Mouse (Mus musculus) hindbrain, embryonic 14.5 days (tissue): ENCODE data around the gene Map10. TPM values are rescaled to one million over a fixed set of nuclear protein-coding genes. Genes with fewer than 3 reads are reported as not detected.

Experiments
- ATAC-seq: fragments of 200-750 bp; cut with Nextera tagmentation; 2 replicates; pipeline ENCODE4 v1.8.0; 2017; ENCODE audit warnings: moderate number of reproducible peaks, mild to moderate bottlenecking, moderate TSS enrichment, moderate library complexity; ENCODE audit not compliant: low FRiP score
- DNase-seq: peaks from one replicate; pipeline ENCODE4 v3.0.0-alpha.2; 2015; ENCODE audit warnings: low spot score
- H3K27ac ChIP-seq: fragments of 300-500 bp; sonication (generic); 2 replicates; pipeline ENCODE4 v1.5.1; 2014; ENCODE audit warnings: mild to moderate bottlenecking, moderate library complexity
- H3K27me3 ChIP-seq: fragments of 300-500 bp; sonication (generic); 2 replicates; pipeline ENCODE4 v1.6.1; 2014; ENCODE audit warnings: mild to moderate bottlenecking, low read length, mixed read lengths; ENCODE audit not compliant: control insufficient read depth, insufficient read depth
- H3K36me3 ChIP-seq: fragments of 300-500 bp; sonication (generic); replicated peaks from 2 replicates; pipeline ENCODE4 v1.6.1; 2014; ENCODE audit not compliant: control insufficient read depth, insufficient read depth
- H3K4me1 ChIP-seq: fragments of 300-500 bp; sonication (generic); replicated peaks from 2 replicates; pipeline ENCODE4 v1.6.1; 2014; ENCODE audit warnings: antibody characterized with exemption, low read length, mixed read lengths; ENCODE audit not compliant: control insufficient read depth, insufficient read depth
- H3K4me2 ChIP-seq: fragments of 300-500 bp; sonication (generic); replicated peaks from 2 replicates; pipeline ENCODE4 v1.6.1; 2014; ENCODE audit warnings: mild to moderate bottlenecking, moderate library complexity
- H3K4me3 ChIP-seq: fragments of 300-500 bp; sonication (generic); replicated peaks from 2 replicates; pipeline ENCODE4 v1.5.1; 2014; ENCODE audit warnings: mild to moderate bottlenecking, low read length
- H3K9ac ChIP-seq: fragments of 300-500 bp; sonication (generic); 2 replicates; pipeline ENCODE4 v1.6.1; 2014
- H3K9me3 ChIP-seq: fragments of 300-500 bp; sonication (generic); 2 replicates; pipeline ENCODE4 v1.6.1; 2016; ENCODE audit warnings: low read length; ENCODE audit not compliant: control insufficient read depth
- WGBS: fragments of 180-500 bp; shearing (Covaris S2); extraction: QIAGEN DNeasy Blood & Tissue Kit; methylation state at CpG from one replicate; pipeline ENCODE4 v1.1.7; 2014; 5-methylcytosine and 5-hydroxymethylcytosine counted together
- polyA plus RNA-seq: library from polyadenylated mRNA; unstranded; fragments of >200 nt; fragmentation: Nextera tagmentation; extraction: Ambion mirVana; gene quantifications from 2 replicates; pipeline ENCODE4 v1.2.1, GENCODE M21; 2014

Map10 gene
- polyA plus RNA-seq, 1 experiment from 2014 or later: 10.2 TPM

DNA sequence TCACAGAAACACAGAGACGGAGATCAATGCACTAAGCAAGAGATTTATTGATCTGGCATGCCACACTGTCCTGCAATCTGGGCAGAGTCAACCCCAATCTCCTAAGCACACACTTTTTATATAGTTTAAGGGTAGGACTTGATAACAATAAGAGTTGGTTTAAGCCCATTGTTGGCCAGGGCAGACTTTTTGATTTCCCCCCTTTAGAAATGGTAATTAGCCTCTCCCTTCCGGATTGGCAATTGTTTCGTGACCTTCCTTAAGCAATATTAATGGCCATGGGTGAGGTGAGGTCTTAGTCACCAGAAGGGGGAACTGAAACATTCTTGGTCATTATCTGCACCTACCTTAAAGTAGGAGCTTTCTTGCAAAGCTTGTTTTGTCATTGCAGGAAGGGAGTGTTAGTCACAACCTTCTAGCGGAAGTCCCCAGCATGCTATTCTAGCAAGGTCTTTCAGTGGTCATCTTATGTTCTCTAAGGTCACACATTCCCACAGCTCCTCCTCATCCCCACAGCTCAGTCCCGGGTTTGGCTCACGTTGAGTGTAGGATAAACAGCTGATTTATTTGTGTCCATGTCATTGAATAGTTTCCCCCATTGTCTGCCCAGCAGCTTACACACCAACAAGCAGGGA lies 29.9 kb downstream of the Map10 start:
- Histone ChIP-seq H3K36me3 (no peaks in the 10 kb centered on the region), H3K4me3 (no peak overlapping the region), H3K27me3 (no peaks in the 10 kb centered on the region), H3K4me1 (0 out of 2 replicates have a peak, but pooled peaks cover 4% of the 10 kb centered on the region), H3K9me3 (0 out of 2 replicates have a peak, but pooled peaks cover 7% of the 10 kb centered on the region), H3K4me2 (no peak overlapping the region), H3K9ac (no peak overlapping the region), H3K27ac (no peak overlapping the region)
- no peak for DNase-seq
- ATAC-seq: no peak
- WGBS: 61% methylated on average over 6 of the region's 6 CpGs

DNA sequence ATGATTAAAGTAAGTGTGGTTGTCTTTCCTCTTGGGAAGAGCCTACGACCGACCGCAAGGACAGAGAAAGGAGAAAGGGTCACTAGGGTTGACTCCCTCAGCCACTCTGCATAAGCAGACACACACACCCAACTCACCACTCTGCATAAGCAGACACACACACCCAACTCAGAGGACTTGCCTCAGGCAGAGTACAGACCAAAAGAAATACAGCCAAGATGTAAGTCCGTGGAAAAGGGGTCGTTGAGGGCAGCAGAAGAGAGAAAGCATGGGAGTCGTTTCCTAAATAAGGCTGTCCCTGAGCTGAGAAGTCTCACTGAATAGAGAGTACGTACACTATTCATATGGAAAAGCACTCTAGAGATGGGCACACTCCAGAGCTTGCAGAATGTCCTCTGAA lies 30.8 kb downstream of the Map10 start:
- H3K9ac ChIP-seq: no peak overlapping the region
- 0 out of 2 replicates have a peak, but pooled peaks cover 7% of the 10 kb centered on the region for H3K9me3 ChIP-seq
- H3K4me3 ChIP-seq: no peak overlapping the region
- H3K27ac ChIP-seq: no peak overlapping the region
- no peaks in the 10 kb centered on the region for H3K36me3 ChIP-seq
- 0 out of 2 replicates have a peak, but pooled peaks cover 4% of the 10 kb centered on the region for H3K4me1 ChIP-seq
- H3K4me2 ChIP-seq: no peak overlapping the region
- DNase-seq: no peak
- H3K27me3 ChIP-seq: no peaks in the 10 kb centered on the region
- WGBS: 71% methylated on average over 7 of the region's 7 CpGs
- no peak for ATAC-seq

DNA sequence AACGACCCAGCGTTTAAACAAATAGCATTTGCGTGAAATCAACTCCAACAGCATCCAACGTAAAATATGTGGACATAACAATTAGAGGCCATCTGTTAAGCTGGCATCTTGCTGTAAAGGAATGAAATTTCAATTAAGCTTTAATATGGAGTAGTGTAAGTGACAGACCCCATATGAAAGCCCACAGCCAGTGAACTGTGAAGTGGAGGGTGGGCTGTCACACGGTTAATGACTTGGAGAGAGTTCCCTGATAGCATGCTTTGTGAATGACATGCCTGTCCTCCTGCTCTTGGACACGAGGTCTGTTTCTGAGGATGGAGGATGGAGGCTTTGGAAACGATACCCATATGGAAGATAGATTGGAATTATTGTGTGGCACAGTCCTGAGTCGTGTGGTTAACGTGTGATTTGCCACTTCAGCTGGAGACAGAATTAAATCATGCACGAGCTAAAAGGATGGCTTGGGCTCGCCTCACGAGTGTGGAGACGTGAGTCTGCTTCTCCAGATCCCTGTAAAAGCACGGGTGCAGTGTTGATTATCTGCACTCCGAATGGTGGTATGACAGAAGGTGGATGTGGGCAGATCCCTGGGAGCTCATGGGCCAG lies 33.4 kb downstream of the Map10 start:
- DNase-seq: peak; percentile 35
- no peak overlapping the region for H3K9ac ChIP-seq
- peak; percentile 55; the same call in 1 of the 2 replicates for ATAC-seq
- H3K27me3 ChIP-seq: no peaks in the 10 kb centered on the region
- H3K4me2 ChIP-seq: no peak overlapping the region
- WGBS: 40% methylated on average over 15 of the region's 15 CpGs
- H3K4me1 ChIP-seq: 0 out of 2 replicates have a peak, but pooled peaks cover 4% of the 10 kb centered on the region
- H3K36me3 ChIP-seq: no peaks in the 10 kb centered on the region
- no peak overlapping the region; the same call in 1 of the 2 replicates for H3K27ac ChIP-seq
- 0 out of 2 replicates have a peak, but pooled peaks cover 7% of the 10 kb centered on the region for H3K9me3 ChIP-seq
- H3K4me3 ChIP-seq: no peak overlapping the region

DNA sequence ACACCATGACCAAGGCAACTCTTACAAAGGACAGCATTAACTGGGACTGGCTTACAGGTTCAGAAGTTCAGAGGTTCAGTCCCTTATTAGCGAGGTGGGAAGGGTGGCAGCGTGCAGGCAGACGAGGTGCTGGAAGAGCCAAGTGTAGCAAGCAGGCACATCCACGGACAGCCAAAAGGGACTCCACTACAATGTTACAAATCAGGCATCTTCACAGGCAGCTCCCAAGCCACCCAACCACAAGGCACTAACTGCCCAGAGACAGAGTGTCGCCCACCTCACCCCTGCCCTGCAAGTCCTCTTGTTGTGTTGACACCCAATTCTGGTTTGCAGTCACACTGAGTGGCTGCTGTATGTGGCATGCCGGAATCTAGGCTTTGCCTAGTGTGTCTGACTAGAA lies 34.8 kb downstream of the Map10 start:
- Histone ChIP-seq H3K4me1 (0 out of 2 replicates have a peak, but pooled peaks cover 4% of the 10 kb centered on the region), H3K9me3 (no peaks in the 10 kb centered on the region), H3K4me2 (no peak overlapping the region), H3K27ac (no peak overlapping the region), H3K36me3 (no peaks in the 10 kb centered on the region), H3K4me3 (no peak overlapping the region), H3K27me3 (no peaks in the 10 kb centered on the region), H3K9ac (no peak overlapping the region)
- no peak for DNase-seq
- ATAC-seq: no peak
- WGBS: 90% methylated on average over 6 of the region's 6 CpGs

DNA sequence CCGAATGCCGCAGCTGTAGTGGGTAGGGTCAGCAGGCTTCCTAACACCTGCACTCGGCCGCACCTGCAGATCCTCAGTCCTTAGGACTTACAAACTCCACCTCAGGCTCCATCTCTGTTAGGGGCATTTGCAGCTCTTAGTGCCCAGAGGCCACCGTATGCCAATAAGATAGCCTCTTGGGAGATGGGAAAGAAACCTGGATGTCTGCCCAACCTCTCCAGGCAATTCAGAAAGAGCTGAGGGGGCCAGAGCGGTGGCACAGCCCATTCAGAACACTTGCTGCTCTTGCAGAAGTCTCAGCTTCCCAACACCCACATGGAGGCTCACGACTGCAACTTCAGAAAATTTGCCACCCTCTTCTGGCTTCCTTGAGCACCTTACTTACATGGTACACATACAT lies 36.2 kb downstream of the Map10 start:
- DNase-seq: no peak
- WGBS: 79% methylated on average over 7 of the region's 7 CpGs
- H3K4me3 ChIP-seq: no peak overlapping the region
- no peaks in the 10 kb centered on the region for H3K9me3 ChIP-seq
- H3K4me1 ChIP-seq: 0 out of 2 replicates have a peak, but pooled peaks cover 4% of the 10 kb centered on the region
- H3K36me3 ChIP-seq: no peaks in the 10 kb centered on the region
- no peak overlapping the region for H3K9ac ChIP-seq
- ATAC-seq: no peak
- H3K4me2 ChIP-seq: no peak overlapping the region
- H3K27me3 ChIP-seq: no peaks in the 10 kb centered on the region
- no peak overlapping the region for H3K27ac ChIP-seq

DNA sequence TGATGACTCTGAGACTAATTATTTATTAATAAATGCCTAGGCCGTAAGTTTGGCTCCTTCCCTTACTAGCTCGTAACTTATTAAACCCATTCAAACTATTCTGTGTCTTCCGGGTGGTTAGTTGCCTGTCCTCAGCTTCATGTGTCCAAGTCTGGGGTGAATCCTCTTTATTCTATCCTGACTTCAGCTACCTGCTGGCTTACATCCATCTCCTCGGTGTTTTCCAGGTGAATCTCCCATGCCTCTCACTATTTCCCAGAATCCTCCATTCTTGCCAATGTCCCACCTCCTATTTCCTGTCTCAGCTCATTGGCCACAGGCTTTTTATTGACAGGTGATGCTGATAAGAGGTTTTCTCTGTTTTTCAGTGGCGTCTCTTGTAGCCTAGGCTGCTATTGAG lies 39.6 kb downstream of the Map10 start:
- no peaks in the 10 kb centered on the region for H3K36me3 ChIP-seq
- no peaks in the 10 kb centered on the region; the same call in 1 of the 2 replicates for H3K9me3 ChIP-seq
- H3K27ac ChIP-seq: no peak overlapping the region
- ATAC-seq: no peak
- no peak overlapping the region for H3K4me2 ChIP-seq
- no peaks in the 10 kb centered on the region for H3K27me3 ChIP-seq
- no peak for DNase-seq
- no peak overlapping the region for H3K4me3 ChIP-seq
- no peak overlapping the region for H3K9ac ChIP-seq
- 84% methylated on average over 5 of the region's 5 CpGs for WGBS
- no peaks in the 10 kb centered on the region for H3K4me1 ChIP-seq

DNA sequence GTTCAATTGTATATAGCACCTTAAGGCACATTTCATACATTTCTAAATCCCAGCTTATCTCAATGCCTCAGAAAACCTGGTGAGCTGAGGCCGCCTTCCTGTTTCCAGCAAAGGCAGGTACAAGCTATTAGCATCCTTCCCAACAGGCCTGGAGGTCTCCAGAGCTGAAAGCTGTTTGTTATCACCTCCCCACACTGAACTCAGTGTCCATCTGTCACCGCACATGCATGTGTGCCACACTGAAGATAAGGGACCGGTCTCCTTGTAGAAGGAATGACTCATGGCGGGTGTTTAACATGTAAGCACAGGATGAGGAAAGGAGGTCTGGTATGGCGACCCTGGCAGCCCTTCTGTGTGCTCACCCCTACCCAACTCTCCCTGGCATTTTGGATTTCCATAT lies 41.9 kb downstream of the Map10 start:
- H3K27ac ChIP-seq: no peak overlapping the region
- no peak for ATAC-seq
- no peak overlapping the region for H3K4me3 ChIP-seq
- H3K4me2 ChIP-seq: no peak overlapping the region
- H3K9ac ChIP-seq: no peak overlapping the region
- no peaks in the 10 kb centered on the region for H3K36me3 ChIP-seq
- H3K9me3 ChIP-seq: no peaks in the 10 kb centered on the region; the same call in 1 of the 2 replicates
- 88% methylated on average over 5 of the region's 5 CpGs for WGBS
- DNase-seq: no peak
- no peaks in the 10 kb centered on the region for H3K27me3 ChIP-seq
- peaks cover 6% of the 10 kb centered on the region; the same call in 1 of the 2 replicates for H3K4me1 ChIP-seq

DNA sequence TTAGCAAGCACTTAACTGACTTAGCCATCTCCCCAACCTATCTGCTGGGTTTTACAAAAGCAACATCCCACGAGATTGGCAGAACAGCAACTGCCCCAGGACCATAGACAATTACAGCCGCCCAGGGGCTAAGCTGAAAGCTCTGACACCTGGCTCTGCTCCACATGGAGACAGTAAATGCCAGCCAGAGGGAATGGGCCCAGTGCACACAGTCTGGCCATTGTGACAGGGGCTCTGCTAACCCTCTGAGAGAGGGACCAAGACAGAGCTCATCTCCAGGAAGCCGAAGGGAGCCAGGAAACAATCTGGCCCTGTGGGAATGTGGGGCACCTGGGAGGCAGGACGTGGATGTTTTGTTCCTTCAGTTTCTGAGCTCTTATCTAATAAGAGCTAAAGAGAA lies 46.6 kb downstream of the Map10 start:
- Histone ChIP-seq H3K9me3 (no peaks in the 10 kb centered on the region; the same call in 1 of the 2 replicates), H3K36me3 (no peaks in the 10 kb centered on the region), H3K4me3 (no peak overlapping the region), H3K4me1 (peaks cover 11% of the 10 kb centered on the region; the same call in 1 of the 2 replicates), H3K27ac (no peak overlapping the region), H3K9ac (no peak overlapping the region), H3K4me2 (no peak overlapping the region), H3K27me3 (no peaks in the 10 kb centered on the region)
- 33% methylated on average over 4 of the region's 4 CpGs for WGBS
- ATAC-seq: peak; percentile 60; the same call in 1 of the 2 replicates
- no peak for DNase-seq

DNA sequence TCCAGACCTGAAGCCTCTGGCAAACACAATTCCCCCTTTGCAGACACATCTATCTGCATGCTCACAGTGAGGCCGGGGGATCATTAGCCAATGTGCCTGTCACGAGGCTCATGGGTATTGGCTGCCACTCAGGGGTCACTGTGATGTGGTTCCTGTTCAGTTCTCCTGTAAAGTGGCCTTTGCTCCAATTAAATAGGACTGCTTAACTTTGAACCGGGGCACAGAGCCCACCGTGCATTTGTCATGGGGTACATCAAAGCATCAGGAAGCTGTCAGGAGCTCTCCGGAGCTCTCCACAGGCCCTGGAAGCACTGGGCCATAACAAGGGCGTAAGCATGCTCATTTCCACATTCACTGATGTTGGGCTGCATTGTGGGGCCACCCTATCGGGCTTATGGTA lies 47.0 kb downstream of the Map10 start:
- Histone ChIP-seq H3K4me2 (no peak overlapping the region), H3K9ac (no peak overlapping the region), H3K27ac (no peak overlapping the region; the same call in 1 of the 2 replicates), H3K36me3 (no peaks in the 10 kb centered on the region), H3K27me3 (no peaks in the 10 kb centered on the region), H3K9me3 (no peaks in the 10 kb centered on the region; the same call in 1 of the 2 replicates), H3K4me3 (no peak overlapping the region), H3K4me1 (peaks cover 11% of the 10 kb centered on the region; the same call in 1 of the 2 replicates)
- ATAC-seq (no peak; the same call in 1 of the 2 replicates), DNase-seq (no peak)
- 18% methylated on average over 7 of the region's 7 CpGs for WGBS
